Mouse (Mus musculus) forebrain, embryonic 16.5 days (tissue): ENCODE measurements around the gene Rab11fip4. TPM values are rescaled to one million over a fixed set of nuclear protein-coding genes. Genes with fewer than 3 reads are reported as not detected.

ENCODE experiments used
- ATAC-seq: fragments of 200-750 bp; cut with Nextera tagmentation; 2 replicates; pipeline ENCODE4 v1.8.0; 2017; ENCODE audit warnings: mild to moderate bottlenecking, moderate library complexity
- H3K27ac ChIP-seq: fragments of 300-500 bp; sonication (generic); 2 replicates; pipeline ENCODE4 v1.5.1; 2014; ENCODE audit warnings: low read length, control low read depth
- H3K27me3 ChIP-seq: fragments of 300-500 bp; sonication (generic); replicated peaks from 2 replicates; pipeline ENCODE4 v1.6.1; 2014; ENCODE audit warnings: low read length; ENCODE audit not compliant: control insufficient read depth, insufficient read depth
- H3K36me3 ChIP-seq: fragments of 300-500 bp; sonication (generic); 2 replicates; pipeline ENCODE4 v1.6.1; 2014; ENCODE audit not compliant: control insufficient read depth, insufficient read depth
- H3K4me1 ChIP-seq: fragments of 300-500 bp; sonication (generic); replicated peaks from 2 replicates; pipeline ENCODE4 v1.6.1; 2014; ENCODE audit warnings: low read length; ENCODE audit not compliant: control insufficient read depth, insufficient read depth
- H3K4me2 ChIP-seq: fragments of 300-500 bp; sonication (generic); 2 replicates; pipeline ENCODE4 v1.6.1; 2014; ENCODE audit warnings: mild to moderate bottlenecking, low read length, control low read depth
- H3K4me3 ChIP-seq: fragments of 300-500 bp; sonication (generic); replicated peaks from 2 replicates; pipeline ENCODE4 v1.5.1; 2014; ENCODE audit warnings: mild to moderate bottlenecking, low read length, control low read depth
- H3K9ac ChIP-seq: fragments of 300-500 bp; sonication (generic); replicated peaks from 2 replicates; pipeline ENCODE4 v1.6.1; 2014; ENCODE audit warnings: low read depth, low read length, control low read depth
- H3K9me3 ChIP-seq: fragments of 300-500 bp; sonication (generic); 2 replicates; pipeline ENCODE4 v1.6.1; 2016; ENCODE audit warnings: low read length; ENCODE audit not compliant: control insufficient read depth
- WGBS: fragments of 180-500 bp; shearing (Covaris S2); extraction: QIAGEN DNeasy Blood & Tissue Kit; methylation state at CpG from one replicate; pipeline ENCODE4 v1.1.7; 2014; 5-methylcytosine and 5-hydroxymethylcytosine counted together
- polyA plus RNA-seq: library from polyadenylated mRNA; unstranded; fragments of >200 nt; fragmentation: Nextera tagmentation; extraction: Ambion mirVana; gene quantifications from 2 replicates; pipeline ENCODE4 v1.2.1, GENCODE M21; 2015

Gene Rab11fip4
- polyA plus RNA-seq, 1 experiment from 2014 or later, result 31.6 TPM

DNA sequence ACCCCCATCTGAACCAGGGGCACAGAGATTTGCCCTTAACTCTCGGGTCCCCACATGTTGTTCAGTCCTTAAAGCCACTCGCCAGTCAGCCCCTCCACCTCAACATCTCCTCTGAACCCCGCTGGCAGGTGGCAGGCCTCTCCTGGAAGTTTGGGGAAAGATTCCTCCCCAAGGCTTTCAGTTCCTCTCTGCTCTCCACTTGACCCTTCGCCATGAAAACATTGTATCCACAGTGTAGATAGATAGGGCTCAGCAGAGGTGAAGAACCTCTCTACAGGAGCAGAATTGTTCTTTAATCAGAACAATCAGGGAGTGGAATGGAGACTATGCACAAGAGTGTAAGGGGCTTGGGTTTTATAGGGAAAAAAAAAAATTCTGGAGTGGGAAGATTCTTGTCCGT, 66.0 kb downstream of the Rab11fip4 start:
- Histone ChIP-seq H3K9me3 (no peaks in the 10 kb centered on the region), H3K27me3 (no peaks in the 10 kb centered on the region), H3K9ac (no peak overlapping the region), H3K4me2 (no peak overlapping the region), H3K4me1 (peaks cover 13% of the 10 kb centered on the region), H3K36me3 (no peaks in the 10 kb centered on the region), H3K27ac (no peak overlapping the region), H3K4me3 (no peak overlapping the region)
- WGBS, result 85% methylated on average over 5 of the region's 5 CpGs
- ATAC-seq, result no peak

GRCm38 (mm10) chr11:79658205-79658825, 67.3 kb downstream of the Rab11fip4 start:
- H3K4me1 ChIP-seq, result peaks cover 13% of the 10 kb centered on the region
- no peak overlapping the region for H3K9ac ChIP-seq
- H3K4me3 ChIP-seq, result no peak overlapping the region
- no peak overlapping the region for H3K4me2 ChIP-seq
- no peak overlapping the region for H3K27ac ChIP-seq
- H3K9me3 ChIP-seq, result no peaks in the 10 kb centered on the region
- ATAC-seq, result no peak
- no peaks in the 10 kb centered on the region for H3K36me3 ChIP-seq
- H3K27me3 ChIP-seq, result no peaks in the 10 kb centered on the region
- 90% methylated on average over 10 of the region's 10 CpGs for WGBS

- H3K27ac ChIP-seq, result no peak overlapping the region
- H3K36me3 ChIP-seq, result no peaks in the 10 kb centered on the region
- H3K4me2 ChIP-seq, result peak overlapping the region; percentile 98
- peak overlapping the region; percentile 61 for H3K4me3 ChIP-seq
- peak overlapping the region; percentile 74 for H3K9ac ChIP-seq
- no peaks in the 10 kb centered on the region for H3K9me3 ChIP-seq
- peak; percentile 82 for ATAC-seq
- no peaks in the 10 kb centered on the region for H3K27me3 ChIP-seq
- WGBS, result under 1% methylated on average over 69 of the region's 69 CpGs
- H3K4me1 ChIP-seq, result peaks cover 13% of the 10 kb centered on the region
These were observed 69.6 kb downstream of the Rab11fip4 start for GRCm38 (mm10) chr11:79660361-79661205.

DNA sequence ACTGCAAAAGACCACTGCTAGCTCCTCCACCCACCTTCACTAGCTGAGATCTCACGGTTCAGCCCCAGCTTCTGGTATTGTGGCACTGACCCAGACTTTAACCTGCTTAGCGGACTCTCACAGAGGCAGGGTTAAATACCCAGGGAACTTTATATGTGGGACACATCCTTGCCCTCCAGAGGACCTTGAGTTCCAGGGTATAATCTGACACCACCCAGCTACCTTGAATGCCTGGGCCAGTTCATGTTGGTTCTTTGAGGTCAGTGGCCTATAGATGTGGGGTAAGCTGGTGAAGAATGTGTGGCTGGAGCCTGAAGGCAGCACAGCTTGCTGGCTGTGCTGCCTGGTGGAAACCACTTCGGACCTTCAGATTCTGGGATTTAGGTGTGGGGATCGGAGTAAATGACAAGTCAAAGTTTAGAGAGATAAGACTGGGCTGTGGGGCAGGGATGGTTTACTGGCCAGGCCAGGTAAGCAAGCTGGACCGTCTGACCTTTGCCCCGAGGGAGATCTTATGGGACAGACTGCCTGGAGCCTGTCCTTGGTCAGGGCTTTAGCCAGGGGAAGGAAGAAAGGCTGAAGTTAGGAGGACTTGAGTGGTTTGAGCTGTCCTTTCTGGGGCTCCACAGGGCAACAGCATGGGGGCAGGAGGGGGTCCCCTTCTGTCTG, 71.0 kb downstream of the Rab11fip4 start:
- Histone ChIP-seq H3K4me3 (no peak overlapping the region), H3K4me2 (no peak overlapping the region), H3K9ac (no peak overlapping the region), H3K36me3 (no peaks in the 10 kb centered on the region), H3K4me1 (peaks cover 13% of the 10 kb centered on the region), H3K9me3 (no peaks in the 10 kb centered on the region), H3K27ac (no peak overlapping the region), H3K27me3 (no peaks in the 10 kb centered on the region)
- ATAC-seq, result no peak
- 56% methylated on average over 6 of the region's 6 CpGs for WGBS

DNA sequence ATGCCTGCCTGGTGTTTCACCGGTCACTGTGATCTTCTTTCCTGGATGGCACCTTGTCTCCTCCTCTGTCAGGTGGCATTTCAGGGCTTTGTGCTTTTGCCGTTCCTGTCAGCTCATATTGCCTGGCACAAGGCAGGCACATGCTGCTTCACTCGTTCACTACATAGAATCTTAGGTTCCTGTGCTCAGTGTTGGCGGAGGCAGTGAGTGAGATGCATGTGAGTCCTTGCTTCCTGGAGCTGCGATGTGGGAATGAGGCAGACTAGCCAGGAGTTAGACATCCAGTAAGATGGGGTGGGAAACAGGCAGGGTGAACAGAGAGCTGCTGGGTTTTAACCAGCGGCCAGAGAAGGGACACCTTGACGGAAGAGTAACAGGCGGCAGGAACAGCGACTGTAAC, 72.1 kb downstream of the Rab11fip4 start:
- Histone ChIP-seq H3K4me3 (no peak overlapping the region), H3K27ac (no peak overlapping the region), H3K4me1 (peaks cover 13% of the 10 kb centered on the region), H3K4me2 (no peak overlapping the region), H3K36me3 (no peaks in the 10 kb centered on the region), H3K9me3 (no peaks in the 10 kb centered on the region), H3K27me3 (no peaks in the 10 kb centered on the region), H3K9ac (no peak overlapping the region)
- no peak for ATAC-seq
- WGBS, result 84% methylated on average over 9 of the region's 9 CpGs

- Histone ChIP-seq H3K27ac (no peak overlapping the region), H3K4me2 (no peak overlapping the region), H3K4me3 (no peak overlapping the region), H3K9ac (no peak overlapping the region), H3K27me3 (no peaks in the 10 kb centered on the region), H3K36me3 (no peaks in the 10 kb centered on the region), H3K4me1 (peaks cover 13% of the 10 kb centered on the region), H3K9me3 (no peaks in the 10 kb centered on the region)
- 89% methylated on average over 7 of the region's 7 CpGs for whole genome bisulfite sequencing
- ATAC-seq, result no peak
These were observed 72.6 kb downstream of the Rab11fip4 start for GRCm38 (mm10) chr11:79663570-79663969.

DNA sequence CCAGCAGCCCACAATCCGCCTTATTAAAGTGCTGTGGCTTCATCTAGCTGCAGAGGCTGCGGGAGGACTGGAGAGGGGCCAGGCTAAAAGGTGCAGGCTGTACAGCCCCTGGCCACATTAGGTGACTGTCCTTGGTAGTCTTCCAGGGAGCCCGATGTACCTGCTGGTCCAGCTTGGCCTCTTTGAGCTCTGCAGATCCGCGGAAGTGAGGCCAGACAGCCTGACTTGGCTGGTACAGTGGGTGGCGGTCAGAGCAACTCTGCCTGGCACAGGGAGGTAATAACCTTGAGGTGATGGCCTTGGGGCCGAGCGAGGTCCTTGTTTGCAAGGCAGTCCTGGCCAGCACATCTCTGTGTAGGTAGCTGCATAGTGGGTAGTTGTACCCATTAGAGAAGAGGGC, 75.5 kb downstream of the Rab11fip4 start:
- H3K4me3 ChIP-seq, result no peak overlapping the region
- peaks cover 5% of the 10 kb centered on the region for H3K4me1 ChIP-seq
- H3K9ac ChIP-seq, result no peak overlapping the region
- ATAC-seq, result no peak
- no peak overlapping the region for H3K4me2 ChIP-seq
- H3K9me3 ChIP-seq, result no peaks in the 10 kb centered on the region
- no peak overlapping the region for H3K27ac ChIP-seq
- WGBS, result 85% methylated on average over 8 of the region's 8 CpGs
- H3K36me3 ChIP-seq, result no peaks in the 10 kb centered on the region
- no peaks in the 10 kb centered on the region for H3K27me3 ChIP-seq

DNA sequence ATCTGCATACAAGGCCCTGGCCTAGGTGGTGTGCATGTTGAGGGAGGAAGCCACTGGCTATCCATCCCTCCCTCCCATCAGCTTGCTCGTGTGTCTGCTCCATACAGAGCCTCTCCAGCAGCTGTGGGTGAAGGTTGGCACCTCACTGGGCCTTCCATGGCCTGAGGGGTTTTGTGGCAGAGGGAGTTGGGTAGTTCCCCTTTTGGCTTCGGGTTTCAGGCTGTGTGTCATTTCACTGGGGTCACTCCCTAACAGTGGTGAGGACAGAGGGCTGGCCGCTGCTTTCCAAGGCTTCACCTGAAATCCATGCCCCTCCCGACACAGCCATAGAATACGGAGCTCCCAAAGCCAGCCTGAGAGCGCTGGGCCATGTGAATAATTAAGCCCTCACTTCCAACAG, 78.2 kb downstream of the Rab11fip4 start:
- peaks cover 2% of the 10 kb centered on the region; the same call in 1 of the 2 replicates for H3K4me1 ChIP-seq
- H3K27me3 ChIP-seq, result no peaks in the 10 kb centered on the region
- no peaks in the 10 kb centered on the region for H3K36me3 ChIP-seq
- H3K4me3 ChIP-seq, result no peak overlapping the region
- H3K9me3 ChIP-seq, result no peaks in the 10 kb centered on the region
- no peak overlapping the region for H3K9ac ChIP-seq
- no peak overlapping the region for H3K4me2 ChIP-seq
- H3K27ac ChIP-seq, result no peak overlapping the region
- no peak for ATAC-seq
- WGBS, result 63% methylated on average over 6 of the region's 6 CpGs

GRCm38 (mm10) chr11:79669947-79670346, 78.9 kb downstream of the Rab11fip4 start:
- H3K9ac ChIP-seq, result no peak overlapping the region
- no peak overlapping the region for H3K4me3 ChIP-seq
- peaks cover 2% of the 10 kb centered on the region; the same call in 1 of the 2 replicates for H3K4me1 ChIP-seq
- H3K27me3 ChIP-seq, result no peaks in the 10 kb centered on the region
- H3K4me2 ChIP-seq, result no peak overlapping the region
- no peak overlapping the region for H3K27ac ChIP-seq
- no peaks in the 10 kb centered on the region for H3K36me3 ChIP-seq
- 76% methylated on average over 3 of the region's 3 CpGs for WGBS
- H3K9me3 ChIP-seq, result no peaks in the 10 kb centered on the region
- no peak for ATAC-seq
